Mouse (Mus musculus) cerebellum, adult 11-12 months (tissue): ENCODE data around the gene Phc3.

ENCODE experiments used
- DNase-seq: peaks from one replicate; pipeline ENCODE4 v3.0.0; 2022

Phc3 gene

GRCm38 (mm10) chr3:30976991-30977603, 7.9 kb upstream of the Phc3 start:
- DNase-seq, result no peak

- peak; percentile 31 for DNase-seq
Observed at GRCm38 (mm10) chr3:30975102-30975754, 6.0 kb upstream of the Phc3 start.

GRCm38 (mm10) chr3:30968531-30969092, 603 bp downstream of the Phc3 start:
- peak; percentile 58 for DNase-seq

- no peak for DNase-seq
Observed at GRCm38 (mm10) chr3:30965644-30966043, 3.6 kb downstream of the Phc3 start.

GRCm38 (mm10) chr3:30964216-30964615, 5.0 kb downstream of the Phc3 start:
- no peak for DNase-seq

GRCm38 (mm10) chr3:30963100-30963499, 6.1 kb downstream of the Phc3 start:
- DNase-seq, result no peak

- DNase-seq, result no peak
Observed at GRCm38 (mm10) chr3:30959868-30960831, 9.1 kb downstream of the Phc3 start.

GRCm38 (mm10) chr3:30958709-30959108, 10.5 kb downstream of the Phc3 start:
- no peak for DNase-seq

- no peak for DNase-seq
Observed at GRCm38 (mm10) chr3:30956327-30956726, 12.9 kb downstream of the Phc3 start.

- no peak for DNase-seq
Observed at GRCm38 (mm10) chr3:30952273-30953070, 16.7 kb downstream of the Phc3 start.

GRCm38 (mm10) chr3:30951652-30952051, 17.6 kb downstream of the Phc3 start:
- peak; percentile 63 for DNase-seq

- DNase-seq, result no peak
Observed at GRCm38 (mm10) chr3:30934384-30934783, 34.8 kb downstream of the Phc3 start.

- no peak for DNase-seq
Observed at GRCm38 (mm10) chr3:30929828-30930227, 39.4 kb downstream of the Phc3 start.

GRCm38 (mm10) chr3:30927664-30928063, 41.6 kb downstream of the Phc3 start:
- DNase-seq, result no peak

GRCm38 (mm10) chr3:30917160-30917559, 52.1 kb downstream of the Phc3 start:
- no peak for DNase-seq

- no peak for DNase-seq
Observed at GRCm38 (mm10) chr3:30904658-30905057, 64.6 kb downstream of the Phc3 start.

GRCm38 (mm10) chr3:30899407-30899806, 69.8 kb downstream of the Phc3 start:
- no peak for DNase-seq

- no peak for DNase-seq
Observed at GRCm38 (mm10) chr3:30896721-30897120, 72.5 kb downstream of the Phc3 start.

GRCm38 (mm10) chr3:30889014-30889413, 80.2 kb downstream of the Phc3 start:
- no peak for DNase-seq

- no peak for DNase-seq
Observed at GRCm38 (mm10) chr3:30887449-30887848, 81.8 kb downstream of the Phc3 start.

- no peak for DNase-seq
Observed at GRCm38 (mm10) chr3:30876709-30877108, 92.5 kb downstream of the Phc3 start.

- no peak for DNase-seq
Observed at GRCm38 (mm10) chr3:30869995-30870394, 99.2 kb downstream of the Phc3 start.
